Mouse (Mus musculus): ENCODE data around the gene Gtf2a2.
A peak's percentile ranks its signal among the peaks of the same experiment; 100 is the strongest.

Gtf2a2 gene

DNA sequence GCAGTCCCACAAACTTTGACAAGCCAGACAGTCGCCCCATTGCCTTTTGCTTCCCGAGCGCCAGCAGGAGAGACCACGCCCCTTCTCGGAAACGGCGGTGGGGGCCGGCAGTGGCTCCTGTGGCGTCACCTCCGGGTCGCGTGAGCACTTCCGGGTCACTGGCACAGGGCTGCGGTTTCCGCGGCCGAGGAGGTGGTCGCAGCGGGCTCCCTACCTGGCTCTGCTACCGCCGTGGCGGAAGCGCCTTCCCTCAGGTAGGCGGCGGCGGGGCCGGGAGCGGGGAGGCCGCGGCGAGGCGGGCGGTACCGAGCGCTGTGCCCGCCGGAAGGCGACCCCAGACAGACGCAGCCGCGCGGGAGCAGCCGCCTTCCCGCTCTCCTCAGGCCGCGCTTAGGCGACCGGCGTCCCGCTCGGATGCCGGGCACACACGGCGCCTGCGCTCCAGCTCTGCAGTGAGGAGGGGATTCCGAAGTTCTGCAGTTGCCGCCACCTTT, at the start of gene Gtf2a2:
Gene Gtf2a2 (plus strand): TSS at position 143 of the 494 bp plus-strand sequence.
- DNase-seq = peak; percentile 85 to 90

DNA sequence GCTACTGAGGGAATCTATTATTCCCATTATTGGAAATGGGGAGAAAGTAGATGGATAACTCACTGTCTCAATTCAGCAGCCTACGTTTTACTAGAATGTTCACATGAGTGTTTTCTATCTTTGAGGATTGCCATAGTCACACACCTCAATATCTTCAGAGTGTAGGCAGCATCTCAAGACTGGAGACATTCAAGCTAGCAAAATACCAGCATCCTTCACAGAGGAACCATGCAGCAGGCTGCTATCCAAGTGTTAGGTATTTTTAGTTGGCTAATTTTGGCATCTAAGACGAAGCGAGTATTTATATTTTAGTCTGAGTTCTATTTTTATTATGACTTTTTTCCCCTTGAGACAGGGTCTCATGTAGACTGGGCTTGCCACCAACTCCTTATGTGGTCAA, 48.0 kb upstream of the Gtf2a2 start:
- DNase-seq = no peak

DNA sequence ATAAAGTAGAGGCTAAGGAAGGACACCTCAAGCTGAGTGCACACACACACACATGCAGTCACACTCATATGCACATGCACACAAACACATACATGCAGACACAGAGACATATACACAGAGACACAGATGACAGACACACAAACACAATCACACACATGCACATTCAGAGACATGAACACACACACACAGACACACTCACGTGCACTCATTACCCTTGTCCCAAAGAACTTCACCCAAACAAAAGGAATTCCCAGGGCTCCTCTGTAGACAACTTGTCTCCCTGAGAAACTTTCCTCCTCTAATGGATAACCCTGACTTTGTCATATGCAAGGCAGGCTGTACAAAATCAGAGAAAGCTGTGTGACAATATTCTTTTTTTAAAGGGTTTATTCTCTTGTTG, 26.8 kb upstream of the Gtf2a2 start:
- DNase-seq = no peak

DNA sequence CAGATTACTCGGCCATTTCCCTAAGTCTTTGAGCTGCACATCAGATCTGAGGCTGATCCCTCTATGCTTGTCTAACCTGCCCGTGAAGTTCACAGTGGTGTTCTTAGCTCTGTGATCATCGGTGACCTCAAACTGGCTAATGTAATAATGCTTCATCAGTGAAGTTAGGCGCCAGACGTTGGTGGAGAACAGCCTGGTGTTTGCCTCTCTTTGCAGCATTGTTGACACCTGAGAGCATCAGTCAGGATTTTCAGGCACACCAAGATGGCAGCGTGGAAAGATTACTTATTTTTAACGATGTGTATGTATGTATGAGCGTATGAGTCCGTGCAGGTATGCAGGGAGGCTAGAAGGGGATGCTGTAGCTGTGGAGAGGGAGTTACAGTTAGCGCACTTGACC, 26.3 kb upstream of the Gtf2a2 start:
- DNase-seq = no peak

DNA sequence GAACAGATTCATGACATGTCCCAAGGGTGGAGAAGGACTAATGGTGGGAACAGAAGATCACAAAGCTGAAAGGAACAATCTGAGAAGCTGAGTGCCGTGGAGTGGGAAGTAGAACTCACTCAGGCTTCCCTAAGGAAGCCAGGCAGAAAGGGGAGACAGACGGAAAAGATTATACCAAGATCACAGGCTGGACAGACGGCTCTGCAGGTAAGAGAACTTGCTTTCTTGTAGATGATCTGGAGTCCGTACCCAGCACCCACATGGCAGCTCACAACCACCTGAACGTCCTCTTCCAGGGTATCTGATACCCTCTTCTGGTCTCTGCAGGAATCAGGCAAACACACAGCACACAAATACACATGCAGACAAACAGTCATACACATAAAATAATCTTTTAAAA, 25.8 kb upstream of the Gtf2a2 start:
- no peak for DNase-seq

DNA sequence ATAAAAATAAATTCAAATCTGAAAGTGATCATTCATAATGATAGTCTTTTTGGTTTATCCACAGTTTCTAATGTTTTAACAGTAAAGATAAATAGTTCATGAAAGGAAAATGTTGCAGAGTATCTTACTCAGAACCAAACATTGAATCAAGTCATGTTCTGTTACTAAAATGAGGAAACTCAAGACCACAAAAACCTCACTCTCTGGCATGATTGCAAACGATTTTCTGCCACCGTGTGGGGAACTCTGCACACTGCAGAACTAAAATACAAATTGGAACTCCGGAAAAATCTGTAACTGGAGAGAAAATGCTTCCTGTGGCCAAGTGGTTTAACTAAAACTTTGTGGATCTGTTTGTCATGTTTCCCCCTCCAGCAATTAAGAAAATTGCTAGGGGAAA, 24.8 kb upstream of the Gtf2a2 start:
- DNase-seq = peak; percentile 32 to 70

DNA sequence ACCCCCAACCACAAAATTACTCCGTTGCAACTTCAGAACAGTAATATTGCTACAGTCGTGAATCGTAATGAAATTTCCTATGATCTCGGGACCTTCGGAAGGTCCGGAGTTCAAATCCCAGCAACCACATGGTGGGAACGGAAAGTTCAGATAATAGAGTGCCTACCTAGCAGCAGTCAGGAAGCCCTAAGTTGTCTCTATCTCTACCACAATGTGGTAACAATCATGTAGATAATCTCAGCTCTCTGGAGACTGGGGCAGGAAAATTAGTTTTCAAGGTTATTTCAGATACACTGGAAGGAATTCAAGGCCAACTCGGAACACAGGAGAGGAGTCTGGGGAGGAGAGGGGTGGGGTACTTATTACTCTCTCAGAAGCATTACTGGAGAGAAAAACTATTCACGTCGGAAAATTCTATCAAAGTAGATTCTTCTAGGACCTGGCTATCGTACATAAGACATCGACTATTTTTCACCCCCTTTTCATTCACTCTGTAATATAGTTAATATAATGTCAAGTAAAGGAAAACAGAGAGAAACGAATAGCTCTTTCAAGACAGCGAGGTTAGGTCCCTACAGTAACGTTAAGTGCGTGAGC, 23.5 kb upstream of the Gtf2a2 start:
- no peak for DNase-seq

DNA sequence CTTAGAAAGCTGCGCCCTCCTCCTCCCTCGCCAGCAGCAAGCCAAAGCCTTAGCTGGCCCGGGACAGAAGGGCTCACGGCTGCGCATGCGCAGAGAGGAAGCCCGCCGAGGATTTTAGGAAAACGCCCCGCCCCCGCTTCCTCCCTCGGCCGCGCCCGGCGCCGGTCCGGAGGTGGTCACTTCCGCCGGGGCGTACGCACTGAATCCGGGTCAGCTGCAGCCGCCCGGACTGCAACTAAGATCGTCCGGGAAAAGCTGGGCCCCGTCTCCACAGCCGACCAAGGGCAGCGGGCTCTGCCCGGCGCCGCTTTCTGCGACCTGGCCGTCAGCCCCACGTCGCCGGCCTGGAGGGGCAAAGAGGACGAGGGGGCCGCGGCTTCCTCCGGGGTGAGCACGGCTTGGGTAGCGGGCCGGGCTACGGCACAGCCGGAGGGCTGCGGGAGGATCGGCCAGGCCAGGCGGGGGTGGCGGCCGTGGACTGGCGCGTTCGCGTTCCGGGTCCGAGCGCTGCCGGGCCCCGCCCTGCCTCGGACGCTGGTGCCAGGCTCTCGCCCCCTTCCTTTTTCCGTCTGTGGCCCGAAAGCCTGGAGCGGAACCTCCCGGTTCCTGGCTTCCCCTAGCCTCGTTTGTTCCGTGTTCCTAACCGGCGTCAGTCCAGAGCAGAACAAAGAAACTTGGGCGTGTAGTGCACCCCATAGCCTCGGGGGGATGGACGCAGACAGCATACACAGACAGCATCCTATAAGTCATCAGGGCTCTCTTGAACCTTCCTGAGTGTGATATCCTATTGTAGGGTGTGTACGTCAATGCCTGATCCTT, 22.8 kb upstream of the Gtf2a2 start, which contains the start of gene Bnip2:
Gene Bnip2 (plus strand): TSS at position 164 of the 819 bp plus-strand sequence.
- DNase-seq = peak; percentile 95 to 97

DNA sequence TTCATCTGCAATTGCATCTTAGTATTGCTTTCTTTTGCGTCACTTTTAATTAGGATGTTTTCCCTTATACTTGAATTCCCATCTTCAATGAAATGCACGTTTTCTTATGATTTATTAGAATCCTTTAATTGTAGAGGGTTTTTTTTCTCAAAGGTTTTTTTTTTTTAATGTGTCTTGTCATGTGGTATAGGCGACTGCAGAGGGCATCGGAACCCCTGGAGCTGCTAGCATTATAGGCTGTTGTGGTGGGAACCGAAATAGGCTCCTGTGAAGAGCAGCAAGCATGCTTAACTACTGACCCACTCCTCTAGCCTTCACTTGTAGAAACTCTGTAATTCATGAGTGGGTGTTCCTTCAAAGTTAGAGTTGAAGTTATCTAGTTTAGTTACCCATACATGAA, 22.0 kb upstream of the Gtf2a2 start:
- no peak for DNase-seq

DNA sequence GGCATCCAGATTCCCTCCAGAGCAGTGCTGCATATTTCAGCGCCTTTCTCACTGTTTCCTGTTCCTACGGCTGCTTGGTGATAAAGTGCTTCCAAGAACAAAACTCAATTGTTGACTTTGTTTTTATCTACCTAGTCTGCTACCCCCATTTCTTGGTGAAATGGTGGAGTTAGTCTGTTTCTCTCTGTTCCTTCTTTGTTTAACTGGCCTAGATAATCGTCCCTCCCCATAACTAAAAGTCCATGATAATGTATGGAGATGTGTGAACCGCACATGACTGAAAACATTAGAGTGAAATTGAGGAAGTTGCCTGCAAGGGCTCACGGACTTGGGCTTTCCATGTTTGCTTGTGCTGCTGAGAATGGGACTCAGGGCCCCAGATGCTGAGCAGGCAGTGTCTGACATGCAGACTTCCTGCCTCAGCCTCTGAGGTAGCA, 19.5 kb upstream of the Gtf2a2 start:
- no peak for DNase-seq

DNA sequence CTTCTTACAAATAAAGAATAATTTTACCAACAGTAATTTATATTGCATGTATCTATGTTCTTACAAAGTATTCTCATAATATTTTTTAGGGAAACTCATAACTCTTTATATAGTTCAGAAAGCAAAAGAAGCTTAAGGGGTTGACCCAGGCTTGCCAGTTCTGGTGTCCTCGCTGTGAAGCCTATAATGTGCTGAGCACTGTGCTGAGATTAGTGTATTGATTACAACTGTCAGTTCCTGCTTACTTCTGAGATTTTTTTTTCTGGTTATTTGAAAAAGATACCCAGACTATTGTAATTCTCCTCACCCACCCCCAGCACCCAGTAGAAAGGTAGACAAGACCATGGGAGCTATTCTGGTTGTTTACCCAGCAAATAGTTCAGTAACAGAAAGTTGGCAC, 18.9 kb upstream of the Gtf2a2 start:
- DNase-seq = no peak

DNA sequence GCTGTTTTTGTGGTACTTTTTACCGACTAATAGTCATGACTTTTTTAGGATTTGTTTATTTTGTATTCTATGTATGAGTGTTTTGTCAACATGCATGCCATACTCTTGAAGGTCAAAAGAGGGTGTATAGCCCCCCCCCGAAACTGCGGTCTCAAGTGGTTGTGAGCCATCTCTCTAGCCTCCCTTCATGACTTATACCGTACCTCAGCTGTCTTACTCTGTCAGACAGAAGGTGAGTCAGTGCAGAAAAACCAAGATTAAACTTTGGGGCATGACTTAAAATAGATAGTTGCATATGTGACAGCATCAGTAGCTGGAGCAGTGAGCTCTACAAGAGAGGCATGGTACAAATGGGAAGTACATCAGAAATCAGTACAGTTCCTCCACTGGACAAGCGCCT, 17.8 kb upstream of the Gtf2a2 start:
- no peak for DNase-seq

DNA sequence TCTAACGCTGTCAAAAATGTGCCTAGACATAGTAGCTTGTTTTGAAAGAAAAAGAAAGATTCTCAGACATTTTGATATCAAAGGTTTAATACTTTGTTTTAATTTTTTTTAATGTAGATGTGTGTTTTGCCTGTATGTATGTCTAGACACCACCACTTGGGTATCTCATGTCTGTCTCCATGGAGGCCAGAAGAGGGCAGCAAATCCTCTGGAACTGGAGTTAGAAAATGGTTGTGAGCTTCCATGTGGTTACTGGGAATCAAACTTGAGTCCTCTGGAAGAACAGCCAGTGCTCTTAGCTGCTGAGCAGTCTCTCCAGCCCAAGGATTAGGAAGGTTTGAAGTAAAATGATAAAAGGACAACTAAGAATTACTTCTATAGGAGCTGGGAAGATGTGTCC, 13.0 kb upstream of the Gtf2a2 start:
- no peak for DNase-seq

DNA sequence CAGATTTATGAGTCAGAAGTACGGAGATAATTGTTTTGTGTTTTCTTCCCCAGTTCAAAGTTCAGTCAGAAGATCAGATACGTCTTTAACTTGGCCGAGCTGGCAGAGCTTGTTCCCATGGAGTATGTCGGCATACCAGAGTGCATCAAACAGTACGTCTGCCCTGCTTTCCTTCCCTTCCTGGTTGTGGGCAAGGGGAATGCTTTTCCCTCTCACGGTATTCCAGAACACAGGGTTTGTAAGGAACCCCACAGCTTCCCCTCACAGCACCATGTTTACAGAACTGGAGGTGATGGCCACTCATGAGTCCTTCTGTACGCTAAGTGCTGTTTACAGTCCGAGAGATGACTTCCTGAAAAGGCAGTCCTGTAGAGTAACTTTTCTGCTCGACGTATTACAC, 8.8 kb upstream of the Gtf2a2 start:
- DNase-seq = no peak

DNA sequence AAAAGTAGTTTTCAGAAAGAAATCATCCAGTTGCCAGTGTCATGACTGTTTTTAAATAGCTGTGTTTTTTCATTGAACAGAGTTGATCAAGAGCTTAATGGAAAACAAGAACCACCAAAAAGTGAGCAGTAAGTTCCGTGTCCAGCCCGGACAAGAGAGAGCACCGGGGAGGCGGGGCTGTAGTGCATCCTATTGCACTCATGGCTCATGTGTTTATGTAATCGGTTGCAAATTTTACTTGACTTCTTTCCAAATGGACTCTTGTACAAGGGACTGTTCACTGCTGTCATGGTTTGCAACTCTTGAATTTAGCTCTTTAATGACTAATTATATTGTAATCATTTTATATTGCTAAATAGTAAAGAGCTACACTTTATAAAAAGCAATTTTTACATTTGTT, 5.4 kb upstream of the Gtf2a2 start:
- DNase-seq = peak; percentile 43 to 65

DNA sequence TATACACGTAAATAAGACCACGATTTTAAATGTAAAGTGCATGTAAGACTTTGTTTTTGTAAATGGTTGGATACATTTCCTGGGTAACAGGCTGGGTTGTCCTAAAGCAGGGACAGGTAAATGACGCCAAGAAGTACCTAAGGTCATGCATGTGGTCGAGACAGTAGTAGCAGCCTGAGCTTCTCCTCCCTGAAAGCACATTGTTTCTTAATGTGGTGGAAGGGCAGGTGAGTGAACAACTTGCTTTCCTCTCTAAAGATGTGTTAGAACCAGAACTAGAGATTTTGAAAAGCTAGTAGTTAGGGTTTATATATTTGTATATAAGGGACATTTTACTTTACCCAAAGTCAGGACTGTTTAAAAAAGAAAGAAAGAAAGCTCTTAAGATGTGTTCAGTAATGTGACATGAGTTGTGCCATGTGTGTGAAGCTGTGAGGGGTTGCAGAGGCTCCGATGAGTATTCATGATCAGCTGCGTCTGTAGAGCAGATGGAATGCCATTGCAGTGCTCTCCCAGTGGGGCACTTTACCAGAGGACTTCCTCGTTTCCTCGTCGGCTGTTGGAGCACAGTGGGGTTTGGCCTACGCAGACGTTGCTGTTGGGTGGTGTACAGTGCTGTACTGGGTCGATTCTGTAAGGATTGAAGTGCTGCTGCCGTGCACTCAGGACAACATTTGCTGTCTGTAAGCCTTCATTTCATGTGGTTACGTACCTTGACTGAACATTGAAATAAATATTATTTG, 4.7 kb upstream of the Gtf2a2 start:
- DNase-seq = no peak

DNA sequence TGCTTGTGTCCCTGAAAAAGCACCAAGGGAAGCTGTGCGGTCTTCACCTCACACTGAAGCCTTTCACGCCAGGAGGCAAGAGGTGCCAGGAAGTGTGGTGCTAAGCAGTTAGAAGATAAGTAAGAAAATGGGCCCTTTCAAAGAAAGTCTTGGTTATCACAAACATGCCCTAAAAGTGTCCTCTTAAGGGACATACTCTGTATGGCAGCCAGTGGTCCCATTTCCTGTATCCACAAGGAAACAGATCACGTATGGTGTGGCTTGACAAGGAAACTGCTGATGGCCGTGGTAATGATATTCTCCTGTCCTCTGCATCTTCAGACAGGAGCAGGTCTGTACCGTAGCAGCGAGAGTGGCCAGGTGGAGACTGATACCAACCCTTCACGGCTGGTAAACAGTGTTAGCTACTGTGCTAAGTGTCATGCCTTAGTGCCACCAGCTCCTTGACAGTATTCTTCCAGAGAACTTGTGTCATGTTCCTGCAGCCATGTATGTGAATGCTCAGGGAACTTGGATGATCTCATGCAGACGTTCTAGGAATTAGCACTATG, 2.5 kb upstream of the Gtf2a2 start:
- DNase-seq = no peak

DNA sequence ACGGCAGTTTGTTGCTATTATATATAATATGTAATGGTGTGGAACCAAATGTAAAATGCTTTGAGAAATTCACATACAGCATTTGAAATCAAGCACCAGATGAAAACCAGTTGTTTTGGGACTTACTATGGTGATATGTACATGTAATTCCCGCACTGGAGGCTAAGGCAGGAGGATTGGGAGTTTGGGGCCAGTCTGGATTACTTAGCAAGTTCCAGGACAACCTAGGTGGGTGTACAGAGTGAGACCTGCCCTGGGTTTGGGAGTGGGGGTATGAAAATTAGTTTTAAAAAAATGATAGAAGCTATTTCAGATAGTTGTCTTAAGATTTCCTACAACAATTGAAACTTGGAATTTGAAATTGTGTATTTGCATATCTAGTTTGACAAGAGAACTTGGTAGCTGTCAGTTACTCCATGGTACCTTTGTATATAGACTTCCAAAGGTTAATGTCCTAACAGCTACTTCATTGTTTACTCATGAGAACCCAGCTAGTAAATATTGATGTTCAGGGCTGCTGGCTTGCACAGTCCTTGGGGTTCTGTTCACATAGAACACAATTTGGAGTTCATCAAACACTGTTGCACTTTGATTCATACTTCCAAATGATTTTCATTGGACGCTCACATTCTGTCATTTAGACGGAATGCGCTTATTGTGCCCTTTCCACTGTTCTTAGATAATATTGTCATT, 1.4 kb upstream of the Gtf2a2 start:
- no peak for DNase-seq

DNA sequence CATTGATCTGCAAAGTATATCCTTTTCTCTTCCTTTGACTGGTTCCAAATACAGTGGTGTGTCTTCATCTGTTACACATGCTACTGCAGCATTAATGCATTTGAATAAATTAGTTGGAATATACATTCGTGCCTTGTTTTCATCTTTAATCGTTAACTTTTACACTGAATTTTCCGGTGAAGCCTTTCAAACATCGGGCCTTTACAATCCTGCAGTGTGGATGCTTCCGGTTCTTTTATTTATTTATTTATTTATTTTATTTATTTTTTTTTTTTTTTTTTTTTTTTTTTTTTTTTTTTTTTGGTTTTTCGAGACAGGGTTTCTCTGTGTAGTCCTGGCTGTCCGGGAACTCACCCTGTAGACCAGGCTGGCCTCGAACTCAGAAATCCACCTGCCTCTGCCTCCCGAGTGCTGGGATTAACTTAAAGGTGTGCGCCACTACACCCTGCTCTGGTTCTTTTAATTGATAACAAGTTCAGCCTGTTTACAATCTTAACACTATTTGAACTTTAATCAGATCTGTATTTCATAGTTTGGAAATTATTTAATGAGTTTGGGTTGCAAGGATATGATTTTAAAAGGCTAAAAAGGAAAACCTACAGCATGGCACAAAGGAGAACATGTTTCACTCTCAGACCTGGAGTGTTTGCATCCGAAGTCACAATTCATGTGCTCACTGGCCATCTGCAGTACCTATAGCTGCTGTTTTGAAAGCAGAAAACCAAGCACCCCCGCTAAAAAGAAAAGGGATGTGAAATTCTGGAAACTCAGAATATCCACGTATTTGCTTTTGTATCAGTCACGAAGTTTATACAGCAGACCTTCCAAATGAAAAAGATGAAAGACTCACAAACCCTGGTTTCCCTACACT, 578 bp upstream of the Gtf2a2 start:
- DNase-seq = no peak

DNA sequence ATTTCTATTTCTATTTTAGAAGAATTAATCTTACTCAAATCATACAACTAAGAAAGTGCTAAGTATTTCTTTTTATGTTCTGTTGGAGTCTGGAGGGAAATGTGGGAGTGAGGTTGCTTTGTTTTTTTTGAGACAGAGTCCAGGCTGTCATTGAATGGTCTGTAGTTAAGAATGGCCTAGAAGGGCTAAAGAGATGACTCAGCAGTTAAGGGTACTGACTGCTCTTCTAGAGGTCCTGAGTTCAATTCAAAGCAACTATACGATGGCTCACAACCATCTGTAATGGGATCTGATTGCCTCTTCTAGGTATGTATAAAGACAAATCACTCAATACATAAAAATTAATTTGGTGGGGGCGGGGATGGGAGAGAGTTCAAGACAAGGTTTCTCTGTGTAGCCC, 3.3 kb downstream of the Gtf2a2 start:
- DNase-seq = no peak

DNA sequence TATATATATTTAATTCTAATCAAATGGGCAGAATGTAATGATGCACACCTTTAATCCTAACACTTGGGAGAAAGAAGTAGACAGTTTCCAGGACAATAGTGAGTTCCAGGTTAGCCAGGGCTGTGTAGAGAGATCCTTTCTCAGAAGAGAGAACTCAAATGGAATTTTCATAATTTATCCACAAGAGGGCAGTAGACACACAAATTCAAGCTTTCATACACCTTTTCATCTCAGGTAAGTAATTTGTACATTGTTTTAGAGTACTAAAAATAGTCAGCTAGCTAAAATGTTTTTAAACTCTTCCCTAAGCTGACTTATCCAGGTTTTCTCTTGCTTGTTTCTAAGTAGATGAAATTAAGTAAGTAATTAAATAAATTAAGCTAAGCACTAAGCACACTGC, 6.5 kb downstream of the Gtf2a2 start:
- DNase-seq = no peak

DNA sequence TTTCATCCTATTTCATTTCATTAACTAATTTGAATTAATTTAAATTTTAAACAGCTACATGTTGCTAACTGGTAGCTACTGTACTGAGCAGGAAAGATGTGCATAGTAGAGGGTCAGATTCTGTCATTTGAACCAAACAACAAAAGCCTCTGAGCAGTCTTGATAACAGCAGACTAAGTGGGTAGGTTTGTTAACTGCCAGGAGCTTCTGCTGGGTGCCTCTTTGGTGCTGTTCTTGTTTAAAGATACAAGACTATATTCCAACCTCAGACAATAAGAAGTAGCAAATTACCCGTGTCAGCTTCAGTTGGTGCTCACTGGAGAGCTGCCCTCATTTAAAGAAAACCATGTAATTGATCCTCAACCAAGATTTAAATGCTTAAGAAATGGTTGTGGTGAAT, 9.3 kb downstream of the Gtf2a2 start:
- no peak for DNase-seq

Data from kidney, adult 8-10 months (tissue).